Mouse (Mus musculus) layer of hippocampus, adult 9-10 months (tissue): ENCODE data around the gene Msrb3.

ENCODE experiments used
- DNase-seq: peaks from one replicate; pipeline ENCODE4 v3.0.0; 2022; ENCODE audit warnings: low spot score

Msrb3 gene

GRCm38 (mm10) chr10:120745138-120745856 is 153.6 kb downstream of the Msrb3 start:
- no peak for DNase-seq

- no peak for DNase-seq
Measured at GRCm38 (mm10) chr10:120744441-120745137, 154.3 kb downstream of the Msrb3 start.

- DNase-seq, result no peak
Measured at GRCm38 (mm10) chr10:120736508-120737069, 162.3 kb downstream of the Msrb3 start.

- DNase-seq, result no peak
Measured at GRCm38 (mm10) chr10:120735722-120736507, 163.0 kb downstream of the Msrb3 start.

- no peak for DNase-seq
Measured at GRCm38 (mm10) chr10:120734364-120734763, 164.5 kb downstream of the Msrb3 start.
